12 mouse cellular contexts compared by ENCODE assay signal in the genomic region with DNA sequence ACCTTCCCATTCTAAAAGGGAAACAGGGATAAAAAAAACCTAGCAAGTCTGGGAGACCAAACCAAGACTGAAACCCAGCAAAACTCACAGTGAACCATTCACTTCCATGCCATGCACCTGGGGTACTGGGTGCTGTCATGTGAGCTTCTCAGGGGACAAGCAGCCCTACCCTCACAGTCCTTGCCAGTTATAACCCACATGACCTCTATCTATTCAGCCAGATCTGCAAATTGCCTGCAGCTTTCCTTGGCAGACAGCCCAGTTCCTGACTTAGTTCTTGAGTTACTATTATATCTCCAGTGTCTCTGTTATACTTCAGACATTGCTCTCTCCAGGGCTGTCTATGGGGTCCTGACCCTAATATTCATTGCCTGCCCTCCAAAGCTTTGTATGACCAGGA.
DNase-seq lines count a peak whose midpoint lies in the region; ATAC-seq and TF ChIP-seq lines count a peak whose summit lies in the region.
"Had no signal": no experiment of that assay in that cellular context is flagged by ENCODE, and none has a peak within 500 bp of the region (broad histone marks: within the 10 kb centered on the region; RNA-seq: fewer than 3 reads in every experiment).

No protein-coding gene starts in this region.

- H3K4me2 ChIP-seq in liver, embryonic 15.5 days: no peak overlapping the region
- H3K4me2 ChIP-seq: stomach, embryonic 15.5 days had no signal

- no peak overlapping the region for H3K9ac ChIP-seq in heart, adult 2 months (ENCODE audit: low read depth, low read length)
- H3K9ac ChIP-seq in liver, embryonic 15.5 days: no peak overlapping the region
- H3K9ac ChIP-seq: stomach, embryonic 15.5 days had no signal

- H3K4me3 ChIP-seq in heart, adult 2 months: no peak overlapping the region
- no peak overlapping the region for H3K4me3 ChIP-seq in liver, embryonic 15.5 days (replicated peaks)
- H3K4me3 ChIP-seq: stomach, embryonic 15.5 days had no signal

- intact Hi-C loops in heart, adult 2 months (cut with DNase I): loop anchor here (5.0 kb wide), 1 partner anchor 92 kb away; no protein-coding TSS in a partner anchor
- intact Hi-C loops in heart, postnatal 25 days (cut with DNase I): no loop called here

- ATAC-seq in hematopoietic stem cell, adult 5-6 weeks (replicated peaks in 1 of 2; ENCODE audit: insufficient read depth in 1 of 2, low FRiP score in 2 of 2, low TSS enrichment in 1 of 2, low read depth in 1 of 2, poor library complexity in 2 of 2, severe bottlenecking in 2 of 2): peak; percentile 29 to 47; a peak in 1 of 4 replicates
- peak; percentile 61 for ATAC-seq in liver, embryonic 15.5 days (ENCODE audit: insufficient read depth)
- ATAC-seq: forebrain, embryonic 16.5 days had no signal

- 0 out of 2 replicates have a peak, but pooled peaks cover 2% of the 10 kb centered on the region for H3K4me1 ChIP-seq in heart, adult 2 months (ENCODE audit: control insufficient read depth, insufficient read depth, low read length)
- peaks cover 90% of the 10 kb centered on the region for H3K4me1 ChIP-seq in liver, embryonic 15.5 days (replicated peaks)
- H3K4me1 ChIP-seq: stomach, embryonic 15.5 days had no signal

- H3K36me3 ChIP-seq in heart, adult 2 months (ENCODE audit: control insufficient read depth, insufficient read depth, low read length): peaks cover 3% of the 10 kb centered on the region; the same call in 1 of the 2 replicates
- no peaks in the 10 kb centered on the region for H3K36me3 ChIP-seq in liver, embryonic 15.5 days (replicated peaks)
- H3K36me3 ChIP-seq: stomach, embryonic 15.5 days had no signal

- peak; percentile 26 to 53 for DNase-seq in heart, adult 2 months
- no peak for DNase-seq in heart, postnatal 25 days (ENCODE audit: low spot score)
- peak; percentile 60 for DNase-seq in brain, embryonic 14.5 days (ENCODE audit: low read depth)
- DNase-seq in frontal cortex, postnatal 36 days (ENCODE audit: low spot score in 2 of 2): no peak
- DNase-seq in cerebellum, postnatal 4 days (ENCODE audit: low spot score in 2 of 2): no peak
- DNase-seq in urinary bladder, postnatal 4 days (ENCODE audit: low spot score in 2 of 2): no peak
- DNase-seq: cerebellum, adult 11-12 months; layer of hippocampus, adult 9-11 months had no signal

- no peaks in the 10 kb centered on the region for H3K79me2 ChIP-seq in heart, adult 2 months (replicated peaks; ENCODE audit: control insufficient read depth, insufficient read depth, low read length)

- no peaks in the 10 kb centered on the region for H3K9me3 ChIP-seq in liver, embryonic 15.5 days (replicated peaks)
- H3K9me3 ChIP-seq: stomach, embryonic 15.5 days had no signal

- H3K27ac ChIP-seq in heart, adult 2 months: peak overlapping the region; percentile 49
- peak overlapping the region; percentile 14 for H3K27ac ChIP-seq in liver, embryonic 15.5 days (replicated peaks)
- H3K27ac ChIP-seq: stomach, embryonic 15.5 days had no signal

- TF ChIP-seq POLR2A in heart, adult 2 months (IDR thresholded peaks at IDR 0.05; ENCODE audit: insufficient read depth, low read depth, low read length): no peak
- no peak for TF ChIP-seq POLR2A in brain, embryonic 14.5 days (IDR thresholded peaks at IDR 0.05; ENCODE audit: borderline replicate concordance, extremely low read depth, insufficient read depth, insufficient read length, poor library complexity, severe bottlenecking)

- no peaks in the 10 kb centered on the region for H3K27me3 ChIP-seq in heart, adult 2 months (ENCODE audit: control insufficient read depth, insufficient read depth, low read length)
- no peaks in the 10 kb centered on the region for H3K27me3 ChIP-seq in liver, embryonic 15.5 days
- H3K27me3 ChIP-seq: stomach, embryonic 15.5 days had no signal

- no peak for TF ChIP-seq CTCF in heart, adult 2 months (IDR thresholded peaks at IDR 0.05)
- TF ChIP-seq CTCF in brain, embryonic 14.5 days (IDR thresholded peaks at IDR 0.05; ENCODE audit: borderline replicate concordance, extremely low read depth, insufficient read depth, insufficient read length): no peak

- 0 out of 2 replicates have a peak, but pooled peaks have one; percentile 38 for TF ChIP-seq EP300 in heart, adult 2 months (IDR thresholded peaks at IDR 0.05; ENCODE audit: insufficient read depth, low read depth, low read length)

Comparison
In these comparisons a context has a peak if more than half of its experiments do, and no peak if none do; other contexts are left out.
1. DNase-seq: peak in heart, adult 2 months (2 of 2) and brain, embryonic 14.5 days (single experiment); none in heart, postnatal 25 days (single experiment), frontal cortex, postnatal 36 days (0 of 2), cerebellum, postnatal 4 days (0 of 2) and urinary bladder, postnatal 4 days (0 of 2).